Mouse (Mus musculus) ZHBTc4 (cell line): ENCODE measurements around the gene Zbtb38.
A peak's percentile ranks its signal among the peaks of the same experiment; 100 is the strongest.
"Not testable (repeated sequence)": the region's sequence is repeated elsewhere in the genome, so short reads cannot be mapped to it uniquely, and the experiment has no call there.

Experiments used
- DNase-seq: peaks from one replicate; pipeline ENCODE4 v3.0.0-alpha.2; 2011; ENCODE audit warnings: low read depth, low spot score

The Zbtb38 gene

GRCm38 (mm10) chr9:96684165-96684792, 68.4 kb downstream of the Zbtb38 start:
- DNase-seq: no peak

DNA sequence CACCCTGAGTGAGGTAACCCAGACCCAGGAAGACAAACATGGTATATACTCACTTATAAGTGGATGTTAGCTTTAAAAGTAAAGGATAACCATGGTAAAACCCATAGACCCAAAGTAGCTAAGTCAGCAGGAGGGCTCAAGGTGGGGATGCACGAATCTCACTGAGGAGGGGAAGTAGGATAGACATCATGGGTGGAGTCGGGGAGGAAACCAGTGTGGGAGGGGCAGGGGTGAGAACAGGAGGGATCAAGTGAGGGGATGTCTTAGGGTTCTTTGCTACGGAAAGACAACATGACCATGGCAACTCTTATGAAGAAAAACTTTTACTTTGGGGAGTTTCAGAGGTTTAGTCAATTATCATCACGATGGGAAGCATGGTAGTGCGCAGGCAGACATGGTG, 74.0 kb downstream of the Zbtb38 start:
- DNase-seq: no peak

- DNase-seq: not testable (repeated sequence)
Observed at GRCm38 (mm10) chr9:96677711-96678110, 74.9 kb downstream of the Zbtb38 start.

- DNase-seq: no peak
Observed at GRCm38 (mm10) chr9:96676671-96677070, 76.0 kb downstream of the Zbtb38 start.

GRCm38 (mm10) chr9:96675763-96676640, 76.6 kb downstream of the Zbtb38 start:
- peak; percentile 67 for DNase-seq

DNA sequence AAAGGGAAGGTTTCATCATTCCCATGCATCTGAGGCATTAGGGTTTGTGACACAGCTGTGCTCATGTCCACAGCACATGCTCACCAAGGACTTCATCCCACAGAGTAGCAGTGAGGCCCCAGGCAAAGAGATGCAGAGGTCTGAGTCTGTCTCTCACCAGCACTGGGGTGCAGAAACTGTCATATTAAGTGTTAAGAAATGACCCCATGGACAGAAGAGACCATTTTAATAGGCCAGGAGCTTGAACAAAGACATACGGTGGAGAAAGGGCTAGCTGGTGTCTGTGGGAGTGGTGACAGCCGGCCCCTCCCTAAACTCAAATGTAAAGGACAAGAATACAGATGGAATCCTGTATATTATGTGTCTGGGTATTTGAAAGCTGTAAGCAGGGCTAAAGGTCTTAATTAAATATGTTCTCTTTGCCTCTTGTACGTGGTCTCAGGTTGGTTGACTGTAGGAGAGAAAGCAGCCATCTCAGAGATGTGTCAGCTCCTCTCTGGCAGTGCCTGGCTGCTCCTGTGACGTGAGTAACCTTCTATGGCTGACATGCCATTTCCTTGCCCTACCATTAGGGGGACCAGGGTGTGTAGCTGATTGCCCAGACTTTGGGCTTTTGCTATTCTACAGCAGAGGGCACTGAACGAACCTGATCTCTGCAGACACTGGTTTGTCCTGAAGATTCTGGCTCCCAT, 77.4 kb downstream of the Zbtb38 start:
- DNase-seq: peak; percentile 70

DNA sequence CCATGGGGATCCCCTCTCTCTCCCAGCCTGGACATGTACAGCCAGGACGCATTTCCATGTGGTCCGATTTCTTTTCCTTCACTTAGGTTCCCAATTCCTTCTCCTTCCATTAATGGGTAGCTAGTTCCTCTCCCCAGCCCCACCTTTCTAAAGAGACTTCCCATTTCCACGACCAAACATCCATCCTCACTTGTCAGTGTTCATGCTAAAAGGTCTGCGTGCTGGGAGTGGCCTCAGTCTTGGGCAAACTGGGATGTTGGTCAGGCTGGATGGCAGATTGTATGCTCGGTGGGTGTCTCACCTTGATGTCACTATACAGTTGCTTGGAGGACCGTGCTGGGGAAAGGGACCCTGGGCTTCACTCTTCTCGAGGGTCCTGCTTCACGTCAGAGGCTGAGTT, 78.3 kb downstream of the Zbtb38 start:
- no peak for DNase-seq

DNA sequence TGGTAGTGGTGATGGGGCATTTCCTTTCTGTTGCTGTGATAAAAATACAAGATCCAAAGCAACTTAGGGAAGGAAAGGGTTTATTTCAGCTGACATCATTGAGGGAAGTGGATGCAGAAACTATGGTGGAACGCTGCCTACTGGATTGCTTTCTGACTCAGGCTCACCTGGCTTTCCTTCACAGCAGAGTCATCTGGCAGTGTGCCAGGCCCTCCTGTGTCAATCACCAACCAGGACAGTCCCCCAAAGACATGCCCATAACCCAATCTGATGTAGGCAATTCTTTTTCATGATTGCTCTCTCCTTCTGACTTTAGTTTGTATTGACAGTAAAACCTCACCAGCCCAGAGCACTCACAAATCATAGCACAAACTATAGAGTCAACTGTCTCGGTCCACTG, 80.2 kb downstream of the Zbtb38 start:
- DNase-seq: no peak

DNA sequence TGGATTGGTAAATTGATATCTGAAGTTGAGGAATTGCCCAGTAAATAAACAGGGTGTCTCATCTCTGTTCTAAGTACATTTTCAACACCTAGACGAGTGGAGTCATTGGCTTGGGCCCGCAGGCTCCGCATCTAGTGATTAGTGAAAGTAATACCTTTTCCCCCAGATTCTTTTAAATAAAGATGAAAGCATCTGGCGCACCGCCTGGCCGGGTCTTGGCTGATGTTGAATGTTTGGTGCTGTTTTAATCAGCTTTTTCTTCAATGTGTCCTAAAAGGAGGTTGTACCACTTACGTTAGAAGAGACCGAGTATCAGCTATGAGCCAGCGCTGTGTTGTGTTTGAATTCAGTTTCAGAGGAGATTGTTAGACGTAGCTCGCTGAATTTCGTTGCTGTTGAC, 81.4 kb downstream of the Zbtb38 start:
- DNase-seq: no peak

DNA sequence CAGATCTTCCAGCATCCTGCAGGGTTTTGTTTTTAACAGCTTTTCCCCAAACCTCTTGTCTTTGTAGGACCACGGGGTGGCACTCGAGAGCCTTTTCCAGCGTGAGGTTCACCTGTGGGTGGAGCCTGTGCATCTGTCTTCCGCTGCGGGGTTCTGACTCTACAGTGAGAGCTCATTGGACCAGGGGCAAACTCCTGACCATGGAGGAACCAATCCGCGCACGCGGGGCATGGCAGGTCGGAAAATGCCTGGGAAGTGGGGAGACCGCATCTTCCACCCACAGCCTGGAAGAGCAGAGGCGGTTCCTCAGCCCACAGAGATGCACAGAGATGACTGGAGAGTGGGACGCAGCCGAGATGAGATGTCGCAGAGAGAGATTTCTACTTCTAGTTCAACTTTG, 82.8 kb downstream of the Zbtb38 start:
- peak; percentile 98 for DNase-seq

GRCm38 (mm10) chr9:96668628-96669027, 84.0 kb downstream of the Zbtb38 start:
- peak; percentile 63 for DNase-seq

- no peak for DNase-seq
Observed at GRCm38 (mm10) chr9:96660510-96661244, 92.0 kb downstream of the Zbtb38 start.

GRCm38 (mm10) chr9:96659801-96660200, 92.8 kb downstream of the Zbtb38 start:
- DNase-seq: no peak

DNA sequence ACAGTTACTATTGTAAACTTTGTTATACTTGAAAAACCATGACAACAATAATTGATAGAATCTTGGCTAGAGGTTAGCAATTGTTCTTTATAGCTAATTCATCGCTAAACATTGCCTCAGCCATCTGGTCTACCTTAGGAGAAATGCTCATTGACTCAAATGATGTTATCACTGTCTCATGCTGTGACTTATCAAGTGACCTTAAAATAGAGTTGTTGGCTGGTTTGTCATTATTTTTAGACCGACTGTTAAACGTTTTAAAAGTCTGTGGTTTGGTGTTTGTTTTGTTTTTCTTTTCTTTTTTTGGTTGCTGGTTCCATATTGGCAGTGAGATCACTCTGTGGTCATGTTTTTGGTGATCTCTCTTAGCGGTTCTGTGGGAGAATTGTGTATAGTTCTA, 99.1 kb downstream of the Zbtb38 start:
- no peak for DNase-seq

DNA sequence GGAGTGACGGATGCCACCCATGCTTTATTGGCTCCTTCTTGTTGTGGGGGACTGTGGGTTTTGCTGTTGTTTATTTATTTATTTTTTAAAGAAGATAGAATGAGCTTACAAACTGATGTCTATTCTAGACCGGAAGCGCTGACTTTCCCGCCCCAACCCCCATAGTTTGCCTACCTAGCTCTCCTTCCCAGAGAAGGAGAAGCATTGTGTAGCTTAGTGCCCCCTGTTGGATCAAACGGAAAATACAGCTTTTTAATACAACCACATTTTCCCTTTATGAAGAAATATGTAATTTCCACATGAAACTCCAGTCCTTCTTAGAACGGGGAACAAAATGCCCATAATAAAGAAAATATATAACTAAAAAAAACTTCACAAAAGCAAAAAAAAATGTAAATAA, 99.9 kb downstream of the Zbtb38 start:
- peak; percentile 27 for DNase-seq

DNA sequence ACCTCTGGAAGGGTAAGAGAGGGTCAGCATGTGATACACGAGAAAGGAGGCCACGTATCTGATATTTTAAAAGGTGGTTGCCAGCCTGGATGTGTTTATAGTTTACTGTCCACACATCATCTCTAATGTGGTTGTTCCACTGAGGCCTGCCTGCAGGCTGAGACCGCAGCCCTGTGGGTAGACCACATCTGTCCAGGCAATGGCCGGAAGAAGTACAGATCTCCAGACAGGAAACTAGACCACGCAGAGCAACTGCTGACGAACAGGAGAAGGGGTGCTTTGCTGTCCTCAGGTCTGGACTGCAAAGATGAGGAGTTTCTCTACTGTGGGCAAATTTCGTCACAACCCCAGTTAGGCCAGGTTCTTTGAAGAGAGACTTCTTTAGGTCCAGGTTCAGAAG, 101.8 kb downstream of the Zbtb38 start:
- DNase-seq: no peak

DNA sequence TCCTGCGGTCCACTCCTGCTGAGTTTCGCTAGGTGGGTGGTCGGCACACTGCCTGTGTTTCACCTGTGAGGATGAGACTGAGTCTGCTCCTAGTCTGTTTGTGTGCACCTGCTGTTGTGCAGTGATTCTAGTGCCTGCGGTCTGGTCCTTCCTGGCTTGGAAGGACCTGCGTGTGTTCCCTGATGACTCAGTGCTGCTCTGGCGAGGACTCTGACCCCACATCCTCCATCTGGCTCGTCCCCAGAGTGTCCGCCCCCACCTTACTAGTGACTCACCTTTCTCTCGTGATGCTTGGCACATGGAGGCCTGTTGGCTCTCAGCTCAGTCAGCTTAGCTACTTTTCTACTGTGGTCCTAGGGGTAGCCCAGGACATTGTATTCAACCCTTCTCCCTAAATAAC, 102.7 kb downstream of the Zbtb38 start:
- DNase-seq: no peak

DNA sequence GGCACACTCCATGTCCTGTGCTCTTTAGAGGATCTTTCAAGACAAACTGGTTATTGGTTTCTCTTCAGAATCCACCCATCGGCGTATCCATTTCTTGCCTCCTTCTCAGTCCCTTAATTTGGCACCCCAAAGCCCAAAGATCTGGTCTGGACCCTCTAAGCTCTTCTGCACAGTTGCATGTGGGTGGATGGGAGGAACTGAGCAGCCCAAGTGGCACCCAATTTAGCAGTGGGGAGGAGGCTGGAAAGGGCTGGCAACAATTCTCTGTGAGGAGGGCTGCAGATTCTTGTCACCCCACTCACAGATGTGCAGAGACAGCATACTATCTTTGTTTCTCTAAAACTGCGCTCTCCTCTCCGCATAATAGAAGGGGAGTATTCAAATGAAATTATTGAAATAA, 103.3 kb downstream of the Zbtb38 start:
- no peak for DNase-seq

GRCm38 (mm10) chr9:96646668-96647295, 105.8 kb downstream of the Zbtb38 start:
- DNase-seq: no peak

GRCm38 (mm10) chr9:96644840-96645239, 107.8 kb downstream of the Zbtb38 start:
- DNase-seq: no peak

- DNase-seq: not testable (repeated sequence)
Observed at GRCm38 (mm10) chr9:96644002-96644401, 108.6 kb downstream of the Zbtb38 start.
